Mouse (Mus musculus) hindbrain, embryonic 16.5 days (tissue): ENCODE measurements at regions not wholly inside any gene's neighbourhood (a gene's known extent, or its start where the extent isn't known, plus 50 kb on each side); places are given as distances from the start of the nearest gene placed in this dataset.
"Not testable (repeated sequence)": the region's sequence is repeated elsewhere in the genome, so short reads cannot be mapped to it uniquely, and the experiment has no call there.

ENCODE experiments used
- ATAC-seq: fragments of 200-750 bp; cut with Nextera tagmentation; 2 replicates; pipeline ENCODE4 v1.8.0; 2017; ENCODE audit warnings: moderate TSS enrichment, moderate library complexity
- H3K27ac ChIP-seq: fragments of 300-500 bp; sonication (generic); 2 replicates; pipeline ENCODE4 v1.5.1; 2014; ENCODE audit warnings: low read depth, mild to moderate bottlenecking, control low read depth, low read length, moderate library complexity
- H3K27me3 ChIP-seq: fragments of 300-500 bp; sonication (generic); replicated peaks from 2 replicates; pipeline ENCODE4 v1.6.1; 2014; ENCODE audit warnings: low read length; ENCODE audit not compliant: control insufficient read depth, insufficient read depth
- H3K36me3 ChIP-seq: fragments of 300-500 bp; sonication (generic); 2 replicates; pipeline ENCODE4 v1.6.1; 2014; ENCODE audit warnings: mild to moderate bottlenecking, low read length, moderate library complexity, mixed read lengths; ENCODE audit not compliant: control insufficient read depth, insufficient read depth
- H3K4me1 ChIP-seq: fragments of 300-500 bp; sonication (generic); 2 replicates; pipeline ENCODE4 v1.6.1; 2014; ENCODE audit warnings: low read depth, low read length; ENCODE audit not compliant: control insufficient read depth, insufficient read depth
- H3K4me2 ChIP-seq: fragments of 300-500 bp; sonication (generic); 2 replicates; pipeline ENCODE4 v1.6.1; 2014; ENCODE audit warnings: mild to moderate bottlenecking, low read length, control low read depth, moderate library complexity
- H3K4me3 ChIP-seq: fragments of 300-500 bp; sonication (generic); 2 replicates; pipeline ENCODE4 v1.5.1; 2014; ENCODE audit warnings: mild to moderate bottlenecking, low read length, control low read depth, moderate library complexity
- H3K9ac ChIP-seq: fragments of 300-500 bp; sonication (generic); 2 replicates; pipeline ENCODE4 v1.6.1; 2014; ENCODE audit warnings: low read depth, mild to moderate bottlenecking, control low read depth, low read length, moderate library complexity
- H3K9me3 ChIP-seq: fragments of 300-500 bp; sonication (generic); 2 replicates; pipeline ENCODE4 v1.6.1; 2014; ENCODE audit warnings: mild to moderate bottlenecking, low read length, moderate library complexity; ENCODE audit not compliant: control insufficient read depth
- WGBS: fragments of 180-500 bp; shearing (Covaris S2); extraction: QIAGEN DNeasy Blood & Tissue Kit; methylation state at CpG from one replicate; pipeline ENCODE4 v1.1.7; 2014; 5-methylcytosine and 5-hydroxymethylcytosine counted together

DNA sequence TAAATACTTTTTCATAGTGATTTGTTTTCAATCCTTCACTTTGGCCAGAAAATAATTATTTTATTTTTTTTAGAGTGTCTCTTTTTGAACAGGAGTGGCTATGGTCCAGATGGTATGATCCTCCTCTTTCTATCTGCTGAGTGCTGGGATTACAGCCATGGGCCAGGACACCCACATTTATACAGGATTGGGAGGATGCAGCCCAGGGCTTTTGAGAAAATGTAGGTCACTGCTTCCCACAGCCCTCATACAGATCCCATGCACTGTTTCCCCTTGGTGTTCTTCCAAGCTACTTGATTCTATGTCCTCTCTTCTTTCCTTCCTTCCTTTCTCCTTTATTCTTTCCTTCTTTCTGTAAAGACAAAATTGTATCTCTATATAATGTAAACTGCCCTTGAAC is 70.5 kb upstream of the Alkbh8 start:
- Histone ChIP-seq H3K27me3 (no peaks in the 10 kb centered on the region), H3K36me3 (no peaks in the 10 kb centered on the region), H3K9me3 (peaks cover 5% of the 10 kb centered on the region), H3K9ac (no peak overlapping the region), H3K4me1 (no peaks in the 10 kb centered on the region), H3K4me3 (no peak overlapping the region), H3K27ac (no peak overlapping the region), H3K4me2 (no peak overlapping the region)
- ATAC-seq = no peak

DNA sequence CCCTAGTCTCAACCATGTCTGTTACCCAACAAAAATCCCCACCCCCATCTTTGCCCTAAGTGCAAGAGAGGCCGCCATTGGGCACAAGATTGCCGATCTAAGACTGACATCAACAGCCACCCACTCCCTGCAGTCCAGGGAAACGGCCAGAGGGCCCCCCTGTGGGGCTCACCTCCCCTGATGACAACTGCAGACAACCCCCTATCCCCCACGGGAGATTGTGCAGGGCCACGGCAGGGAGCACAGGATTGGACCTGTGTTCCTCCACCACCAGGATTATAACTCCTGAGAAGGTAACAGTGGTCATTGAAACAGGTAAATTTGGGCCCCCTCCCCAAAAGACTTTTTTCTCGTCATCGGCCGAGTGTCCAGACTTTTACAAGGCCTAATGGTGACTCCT is 54.4 kb upstream of the Alkbh8 start:
- not testable (repeated sequence) for H3K9ac ChIP-seq, ATAC-seq, H3K4me3 ChIP-seq, H3K27ac ChIP-seq, H3K4me1 ChIP-seq, H3K4me2 ChIP-seq, H3K27me3 ChIP-seq, H3K36me3 ChIP-seq, H3K9me3 ChIP-seq
- WGBS = 86% methylated on average over 8 of the region's 8 CpGs

DNA sequence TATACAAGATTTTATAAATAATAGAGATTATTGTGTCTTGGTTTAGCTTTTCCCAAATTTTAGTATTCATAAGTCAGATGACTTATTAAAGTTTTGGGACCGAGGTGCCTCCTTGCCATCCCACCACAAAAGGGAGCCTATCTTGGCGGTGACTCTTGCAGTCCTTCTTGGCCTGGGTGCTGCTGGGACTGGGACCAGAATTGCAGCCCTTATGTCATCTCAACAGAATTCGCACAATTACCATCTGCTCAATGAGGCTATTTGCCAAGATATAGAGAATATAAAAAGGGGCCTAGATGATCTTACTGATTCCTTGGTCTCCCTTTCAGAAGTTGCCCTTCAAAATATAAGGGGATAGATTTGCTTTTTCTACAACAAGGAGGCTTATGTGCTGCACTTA is 53.0 kb upstream of the Alkbh8 start:
- not testable (repeated sequence) for H3K36me3 ChIP-seq, H3K27me3 ChIP-seq, H3K9me3 ChIP-seq, H3K9ac ChIP-seq, H3K4me3 ChIP-seq, H3K27ac ChIP-seq, H3K4me2 ChIP-seq, H3K4me1 ChIP-seq, ATAC-seq
- WGBS = 93% methylated on average over 3 of the region's 3 CpGs

DNA sequence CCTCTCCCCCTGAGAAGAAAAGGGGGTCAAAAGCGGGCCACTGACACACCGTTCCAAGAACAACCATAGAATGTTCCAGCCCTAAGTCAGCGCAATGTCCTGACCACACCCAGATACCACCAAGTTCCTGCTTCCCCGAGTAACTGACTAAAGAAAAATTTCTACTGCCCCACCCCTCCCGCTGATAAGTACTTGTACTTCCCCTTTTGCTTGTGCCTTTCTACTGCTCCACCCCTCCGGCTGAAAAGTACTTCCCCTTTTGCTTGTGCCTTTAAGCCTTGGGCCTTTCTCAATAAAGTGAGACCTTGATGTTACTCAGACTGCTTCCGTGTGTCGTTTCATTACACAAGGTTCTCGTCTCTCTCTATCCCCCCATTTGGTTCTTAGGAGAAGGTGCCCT is 51.6 kb upstream of the Alkbh8 start:
- not testable (repeated sequence) for ATAC-seq, H3K9ac ChIP-seq, H3K27ac ChIP-seq, H3K9me3 ChIP-seq, H3K27me3 ChIP-seq, H3K4me3 ChIP-seq, H3K4me2 ChIP-seq, H3K4me1 ChIP-seq, H3K36me3 ChIP-seq
- WGBS = 88% methylated on average over 9 of the region's 9 CpGs
